Mouse (Mus musculus) MEL (cell line): ENCODE measurements around the gene Tab2. TPM values are rescaled to one million over a fixed set of nuclear protein-coding genes. Genes with fewer than 3 reads are reported as not detected.

ENCODE experiments used
- DNase-seq: peaks from one replicate; pipeline ENCODE4 v3.0.0; 2011; ENCODE audit warnings: low read depth, low spot score
- H3K27ac ChIP-seq: 2 replicates; pipeline ENCODE4 v1.5.1; 2012; ENCODE audit warnings: low read depth, mild to moderate bottlenecking, control low read depth, low read length, moderate library complexity; ENCODE audit not compliant: control insufficient read depth
- H3K27me3 ChIP-seq, 2 experiments: fragments of 150-350 bp in 1 of 2; sonication (generic) in 1 of 2; 2 replicates each; pipeline ENCODE4 v1.6.1; 2012; ENCODE audit warnings: low read length in 2 of 2, mild to moderate bottlenecking in 2 of 2, improper control_type of control experiment in 1 of 2, moderate library complexity in 1 of 2; ENCODE audit not compliant: insufficient read depth in 2 of 2, control insufficient read depth in 1 of 2
- H3K36me3 ChIP-seq, 2 experiments: 2 replicates each; pipeline ENCODE4 v1.6.1; 2012 to 2014; ENCODE audit warnings: low read length in 2 of 2, improper control_type of control experiment in 1 of 2, inconsistent platforms in 1 of 2, mild to moderate bottlenecking in 1 of 2; ENCODE audit not compliant: insufficient read depth in 2 of 2, control insufficient read depth in 1 of 2
- H3K4me1 ChIP-seq, 2 experiments: fragments of 150-350 bp in 1 of 2; sonication (generic) in 1 of 2; 2 replicates each; pipeline ENCODE4 v1.6.1; 2012; ENCODE audit warnings: low read length in 2 of 2, improper control_type of control experiment in 1 of 2, mild to moderate bottlenecking in 1 of 2; ENCODE audit not compliant: insufficient read depth in 2 of 2, control insufficient read depth in 1 of 2
- H3K4me3 ChIP-seq, 2 experiments: fragments of 150-350 bp in 1 of 2; sonication (generic) in 1 of 2; 2 replicates each; pipeline ENCODE4 v1.5.1; 2012; ENCODE audit warnings: low read depth in 2 of 2, low read length in 2 of 2, mild to moderate bottlenecking in 2 of 2, moderate library complexity in 2 of 2, control low read depth in 1 of 2, improper control_type of control experiment in 1 of 2; ENCODE audit not compliant: control insufficient read depth in 1 of 2, insufficient read depth in 1 of 2
- H3K79me2 ChIP-seq: 2 replicates; pipeline ENCODE4 v1.6.1; 2012; ENCODE audit warnings: mild to moderate bottlenecking, low read length, moderate library complexity; ENCODE audit not compliant: control insufficient read depth, poor library complexity, insufficient read depth
- H3K9ac ChIP-seq: 2 replicates; pipeline ENCODE4 v1.6.1; 2012; ENCODE audit warnings: low read depth, mild to moderate bottlenecking, control low read depth, low read length, moderate library complexity; ENCODE audit not compliant: control insufficient read depth, poor library complexity, severe bottlenecking
- H3K9me3 ChIP-seq: fragments of 150-350 bp; sonication (generic); replicated peaks from 2 replicates; pipeline ENCODE4 v1.6.1; 2012; ENCODE audit warnings: mild to moderate bottlenecking, low read length, improper control_type of control experiment, moderate library complexity; ENCODE audit not compliant: insufficient read depth
- BHLHE40 ChIP-seq: IDR thresholded peaks from 2 replicates; pipeline ENCODE4 v1.6.1; 2012; ENCODE audit warnings: low read depth, mild to moderate bottlenecking, inconsistent platforms, low read length, improper control_type of control experiment, borderline replicate concordance
- CHD1 ChIP-seq: IDR thresholded peaks from 2 replicates; pipeline ENCODE4 v1.6.1; 2012; ENCODE audit warnings: low read depth, mild to moderate bottlenecking, inconsistent platforms, low read length, improper control_type of control experiment
- CHD2 ChIP-seq: IDR thresholded peaks from 2 replicates; pipeline ENCODE4 v1.6.1; 2011; ENCODE audit warnings: low read length, improper control_type of control experiment
- CTCF ChIP-seq, 3 experiments: IDR thresholded peaks in 2 of 3; conservative IDR thresholded peaks in 1 of 3; 2 replicates each; pipeline ENCODE4 v1.5.1; 2011 to 2012; ENCODE audit warnings: low read length in 3 of 3, low read depth in 2 of 3, mild to moderate bottlenecking in 2 of 3, improper control_type of control experiment in 1 of 3, inconsistent platforms in 1 of 3, mixed read lengths in 1 of 3, moderate library complexity in 1 of 3; ENCODE audit not compliant: control insufficient read depth in 1 of 3, insufficient read depth in 1 of 3, poor library complexity in 1 of 3, severe bottlenecking in 1 of 3
- E2F4 ChIP-seq: IDR thresholded peaks from 2 replicates; pipeline ENCODE4 v1.6.1; 2011; ENCODE audit warnings: low read depth, low read length, improper control_type of control experiment, borderline replicate concordance
- ELF1 ChIP-seq: IDR thresholded peaks from 2 replicates; pipeline ENCODE4 v1.6.1; 2014; ENCODE audit warnings: low read depth, mild to moderate bottlenecking, inconsistent platforms, low read length, improper control_type of control experiment, moderate library complexity
- GATA1 ChIP-seq: IDR thresholded peaks from 2 replicates; pipeline ENCODE4 v1.6.1; 2011; ENCODE audit warnings: low read depth, low read length, improper control_type of control experiment
- HCFC1 ChIP-seq: IDR thresholded peaks from 2 replicates; pipeline ENCODE4 v1.6.1; 2012; ENCODE audit warnings: low read depth, mild to moderate bottlenecking, inconsistent platforms, low read length, improper control_type of control experiment, moderate library complexity
- JUND ChIP-seq: IDR thresholded peaks from 2 replicates; pipeline ENCODE4 v1.6.1; 2011; ENCODE audit warnings: low read depth, mild to moderate bottlenecking, improper control_type of control experiment, low read length
- KAT2A ChIP-seq: conservative IDR thresholded peaks from 2 replicates; pipeline ENCODE4 v1.6.1; 2012; ENCODE audit warnings: low read depth, low read length, improper control_type of control experiment, inconsistent platforms
- MAFK ChIP-seq: IDR thresholded peaks from 2 replicates; pipeline ENCODE4 v1.6.1; 2011; ENCODE audit warnings: low read depth, mild to moderate bottlenecking, low read length, improper control_type of control experiment, borderline replicate concordance
- MAX ChIP-seq: IDR thresholded peaks from 2 replicates; pipeline ENCODE4 v1.6.1; 2011; ENCODE audit warnings: low read length, improper control_type of control experiment
- MAZ ChIP-seq: IDR thresholded peaks from 2 replicates; pipeline ENCODE4 v1.6.1; 2012; ENCODE audit warnings: low read depth, mild to moderate bottlenecking, inconsistent platforms, low read length, improper control_type of control experiment
- MYB ChIP-seq: IDR thresholded peaks from 2 replicates; pipeline ENCODE4 v1.6.1; 2011; ENCODE audit warnings: mild to moderate bottlenecking, low read depth, low read length, improper control_type of control experiment
- MYC ChIP-seq: IDR thresholded peaks from 2 replicates; pipeline ENCODE4 v1.6.1; 2011; ENCODE audit warnings: low read depth, mild to moderate bottlenecking, low read length, improper control_type of control experiment, moderate library complexity
- NELFE ChIP-seq: IDR thresholded peaks from 2 replicates; pipeline ENCODE4 v1.6.1; 2011; ENCODE audit warnings: low read depth, low read length, improper control_type of control experiment
- POLR2A ChIP-seq, 2 experiments: IDR thresholded peaks; 2 replicates each; pipeline ENCODE4 v1.6.1; 2011 to 2012; ENCODE audit warnings: low read length in 2 of 2, mild to moderate bottlenecking in 2 of 2, control low read depth in 1 of 2, improper control_type of control experiment in 1 of 2, low read depth in 1 of 2, moderate library complexity in 1 of 2; ENCODE audit not compliant: control insufficient read depth in 1 of 2, insufficient read depth in 1 of 2, poor library complexity in 1 of 2
- POLR2AphosphoS2 ChIP-seq: IDR thresholded peaks from 2 replicates; pipeline ENCODE4 v1.6.1; 2011; ENCODE audit warnings: low read length, improper control_type of control experiment
- POLR2AphosphoS5 ChIP-seq: IDR thresholded peaks from 2 replicates; pipeline ENCODE4 v1.6.1; 2012; ENCODE audit warnings: low read depth, borderline replicate concordance, mild to moderate bottlenecking, inconsistent platforms, low read length, moderate library complexity, mixed read lengths
- RAD21 ChIP-seq: IDR thresholded peaks from 2 replicates; pipeline ENCODE4 v1.6.1; 2011; ENCODE audit warnings: mild to moderate bottlenecking, low read depth, low read length, improper control_type of control experiment
- RCOR1 ChIP-seq: IDR thresholded peaks from 2 replicates; pipeline ENCODE4 v1.6.1; 2012; ENCODE audit warnings: low read depth, mild to moderate bottlenecking, inconsistent platforms, low read length, improper control_type of control experiment
- SIN3A ChIP-seq: IDR thresholded peaks from 2 replicates; pipeline ENCODE4 v1.6.1; 2012; ENCODE audit warnings: low read length, improper control_type of control experiment, inconsistent platforms
- SMC3 ChIP-seq: IDR thresholded peaks from 2 replicates; pipeline ENCODE4 v1.6.1; 2011; ENCODE audit warnings: low read depth, low read length, improper control_type of control experiment
- TCF12 ChIP-seq: IDR thresholded peaks from 2 replicates; pipeline ENCODE4 v1.6.1; 2014; ENCODE audit warnings: low read depth, mild to moderate bottlenecking, inconsistent platforms, low read length, improper control_type of control experiment, moderate library complexity
- USF1 ChIP-seq: IDR thresholded peaks from 2 replicates; pipeline ENCODE4 v1.6.1; 2014; ENCODE audit warnings: low read depth, mild to moderate bottlenecking, inconsistent platforms, low read length, improper control_type of control experiment, moderate library complexity
- ZKSCAN1 ChIP-seq: IDR thresholded peaks from 2 replicates; pipeline ENCODE4 v1.6.1; 2012; ENCODE audit warnings: low read depth, mild to moderate bottlenecking, inconsistent platforms, low read length, improper control_type of control experiment, moderate library complexity
- ZNF384 ChIP-seq: IDR thresholded peaks from 2 replicates; pipeline ENCODE4 v1.6.1; 2012; ENCODE audit warnings: low read depth, mild to moderate bottlenecking, inconsistent platforms, low read length, improper control_type of control experiment
- polyA plus RNA-seq, 2 experiments: library from polyadenylated mRNA; stranded (reverse) in 1 of 2; unstranded in 1 of 2; fragments of >175 nt in 1 of 2; fragments of >200 nt in 1 of 2; gene quantifications; 2 replicates each; pipeline versions ENCODE4 v1.2.1 to v1.2.4; 2012; ENCODE audit warnings: low replicate concordance in 2 of 2, low read depth in 1 of 2; ENCODE audit not compliant: insufficient read length in 2 of 2, insufficient read depth in 1 of 2, missing spikeins in 1 of 2
- total RNA-seq: library from RNA; depleted of rRNA; stranded (reverse); fragments of 300-350 nt; gene quantifications from 2 replicates; pipeline ENCODE4 v1.2.3, GENCODE M21; 2012

Gene Tab2
- total and polyA plus RNA-seq, 3 experiments: 21.6 to 101 (median 70.5) TPM

DNA sequence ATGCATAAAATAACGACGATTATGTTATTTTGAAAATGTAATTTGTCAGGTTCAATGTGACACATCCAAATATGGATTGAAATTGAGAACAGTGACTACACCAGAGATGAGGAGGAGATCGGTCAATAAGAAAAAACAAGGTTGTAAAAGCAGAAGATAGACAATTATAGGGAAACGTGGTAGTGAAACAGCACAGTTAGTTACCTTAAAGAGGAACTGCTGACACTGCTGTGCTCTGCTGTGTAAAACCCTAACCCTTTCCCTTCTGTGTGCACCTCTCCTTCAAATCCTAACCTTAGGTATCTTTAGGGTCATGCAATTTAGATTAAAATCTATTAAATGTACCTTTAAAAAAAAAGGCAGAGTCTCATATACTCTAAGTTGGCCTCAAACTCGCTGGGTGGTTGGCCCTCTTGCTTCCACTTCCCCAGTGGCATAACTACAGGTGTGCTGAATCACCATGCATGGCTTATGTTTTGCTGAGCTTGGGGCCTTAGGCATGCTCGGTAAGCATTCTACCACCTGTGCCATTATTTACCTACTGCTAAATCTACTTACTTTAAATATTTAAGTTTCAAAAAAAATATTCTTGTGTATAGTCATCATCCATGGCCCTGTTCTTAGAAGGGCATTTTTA lies 19.4 kb downstream of the Tab2 start:
- H3K79me2 ChIP-seq: peaks cover 55% of the 10 kb centered on the region
- H3K27ac ChIP-seq: no peak overlapping the region
- no peaks in the 10 kb centered on the region for H3K9me3 ChIP-seq
- TF ChIP-seq POLR2AphosphoS2: no peak
- TF ChIP-seq MAX: no peak
- TF ChIP-seq MAZ: no peak
- TF ChIP-seq RAD21: no peak
- no peak for TF ChIP-seq HCFC1
- no peak for TF ChIP-seq NELFE
- TF ChIP-seq TCF12: no peak
- TF ChIP-seq POLR2A (IDR thresholded peaks at IDR 0.05; ENCODE audit: control insufficient read depth in 1 of 2, insufficient read depth in 1 of 2, low read depth in 1 of 2, low read length in 2 of 2, poor library complexity in 1 of 2): no peak
- TF ChIP-seq ELF1: no peak
- TF ChIP-seq MYB: no peak
- no peak for TF ChIP-seq CTCF (IDR thresholded peaks at IDR 0.05 in 2 of 3, conservative IDR thresholded peaks at IDR 0.05 in 1 of 3; ENCODE audit: control insufficient read depth in 1 of 3, insufficient read depth in 1 of 3, low read depth in 2 of 3, low read length in 3 of 3, poor library complexity in 1 of 3, severe bottlenecking in 1 of 3)
- TF ChIP-seq MYC: no peak
- no peak for TF ChIP-seq GATA1
- TF ChIP-seq ZKSCAN1: no peak
- no peak for TF ChIP-seq BHLHE40
- TF ChIP-seq USF1: no peak
- TF ChIP-seq JUND: no peak
- TF ChIP-seq POLR2AphosphoS5: no peak
- no peak for TF ChIP-seq KAT2A
- H3K27me3 ChIP-seq: no peaks in the 10 kb centered on the region
- no peak overlapping the region for H3K4me3 ChIP-seq
- DNase-seq: peak; percentile 44
- H3K4me1 ChIP-seq: peaks cover 0 to 3% of the 10 kb centered on the region in 2 experiments; a peak in 1 of 4 replicates
- H3K36me3 ChIP-seq: peaks cover 7 to 19% of the 10 kb centered on the region in 2 experiments
- H3K9ac ChIP-seq: no peak overlapping the region

DNA sequence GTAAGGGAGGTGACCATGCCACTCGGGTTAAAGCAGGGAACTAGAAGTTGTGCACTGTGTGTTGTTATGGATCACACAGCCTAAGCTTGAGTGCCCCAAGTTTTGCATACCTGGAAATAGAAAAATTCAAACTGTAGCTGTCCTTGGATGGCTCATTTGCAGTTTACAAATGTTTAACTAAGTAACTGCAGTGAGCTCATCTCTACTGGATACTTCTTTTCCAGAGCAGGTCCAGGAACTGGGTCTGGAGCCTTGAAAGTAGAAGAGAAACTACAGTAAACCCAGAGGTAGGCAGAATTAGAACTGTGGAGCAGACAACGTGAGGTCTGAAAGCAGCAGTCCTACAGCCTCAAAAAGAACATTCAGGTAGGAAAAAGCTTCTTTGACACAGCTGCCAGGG lies 23.1 kb downstream of the Tab2 start:
- no peak overlapping the region for H3K27ac ChIP-seq
- H3K79me2 ChIP-seq: peaks cover 41% of the 10 kb centered on the region
- no peak for TF ChIP-seq E2F4
- no peak for TF ChIP-seq SMC3
- no peak for TF ChIP-seq SIN3A
- TF ChIP-seq CHD1: no peak
- no peak for TF ChIP-seq ZNF384
- TF ChIP-seq CHD2: no peak
- TF ChIP-seq MAFK: no peak
- no peak for TF ChIP-seq RCOR1
- H3K9me3 ChIP-seq: no peaks in the 10 kb centered on the region
- H3K36me3 ChIP-seq: peaks cover 12 to 27% of the 10 kb centered on the region in 2 experiments
- H3K27me3 ChIP-seq: no peaks in the 10 kb centered on the region
- H3K9ac ChIP-seq: no peak overlapping the region
- no peak for DNase-seq
- H3K4me3 ChIP-seq: no peak overlapping the region
- H3K4me1 ChIP-seq: peaks cover 4 to 12% of the 10 kb centered on the region in 2 experiments; a peak in 3 of 4 replicates
